Mouse (Mus musculus) ES-Bruce4 (cell line): ENCODE measurements around the gene Myo10. TPM values are rescaled to one million over a fixed set of nuclear protein-coding genes. Genes with fewer than 3 reads are reported as not detected.

Experiments used
- H3K27ac ChIP-seq: 2 replicates; pipeline ENCODE4 v1.5.1; 2012; ENCODE audit warnings: low read length, inconsistent platforms; ENCODE audit not compliant: insufficient read depth
- H3K27me3 ChIP-seq: 2 replicates; pipeline ENCODE4 v1.6.1; 2012; ENCODE audit warnings: mild to moderate bottlenecking, low read length, inconsistent platforms; ENCODE audit not compliant: control insufficient read depth, poor library complexity, insufficient read depth, severe bottlenecking
- H3K36me3 ChIP-seq: 2 replicates; pipeline ENCODE4 v1.6.1; 2012; ENCODE audit warnings: inconsistent platforms, mild to moderate bottlenecking, low read length, moderate library complexity; ENCODE audit not compliant: control insufficient read depth, poor library complexity, insufficient read depth, severe bottlenecking
- H3K4me1 ChIP-seq: one replicate; pipeline ENCODE4 v1.8.1; 2011; ENCODE audit warnings: low read length; ENCODE audit not compliant: control insufficient read depth, insufficient read depth
- H3K4me3 ChIP-seq: 2 replicates; pipeline ENCODE4 v1.5.1; 2011; ENCODE audit warnings: low read depth, mild to moderate bottlenecking, low read length
- H3K9ac ChIP-seq: 2 replicates; pipeline ENCODE4 v1.6.1; 2012; ENCODE audit warnings: low read depth, mild to moderate bottlenecking, inconsistent platforms; ENCODE audit not compliant: poor library complexity, severe bottlenecking
- H3K9me3 ChIP-seq: replicated peaks from 2 replicates; pipeline ENCODE4 v1.6.1; 2012; ENCODE audit warnings: mild to moderate bottlenecking, low read length, inconsistent platforms; ENCODE audit not compliant: control insufficient read depth, poor library complexity, insufficient read depth, severe bottlenecking
- CTCF ChIP-seq: IDR thresholded peaks from one replicate; pipeline ENCODE4 v1.8.1; 2011; ENCODE audit warnings: low read depth, low read length
- EP300 ChIP-seq: IDR thresholded peaks from 2 replicates; pipeline ENCODE4 v1.6.1; 2011; ENCODE audit warnings: low read depth, low read length; ENCODE audit not compliant: insufficient read depth
- POLR2A ChIP-seq: IDR thresholded peaks from one replicate; pipeline ENCODE4 v1.8.1; 2011; ENCODE audit warnings: low read length; ENCODE audit not compliant: insufficient read depth
- polyA plus RNA-seq: library from polyadenylated mRNA; stranded (reverse); fragments of >200 nt; gene quantifications from 2 replicates; pipeline ENCODE4 v1.2.4, GENCODE M21; 2011; ENCODE audit warnings: low read depth; ENCODE audit not compliant: missing spikeins, insufficient read depth, insufficient read length

Myo10 gene
- polyA plus RNA-seq, 1 experiment: 171 TPM

DNA sequence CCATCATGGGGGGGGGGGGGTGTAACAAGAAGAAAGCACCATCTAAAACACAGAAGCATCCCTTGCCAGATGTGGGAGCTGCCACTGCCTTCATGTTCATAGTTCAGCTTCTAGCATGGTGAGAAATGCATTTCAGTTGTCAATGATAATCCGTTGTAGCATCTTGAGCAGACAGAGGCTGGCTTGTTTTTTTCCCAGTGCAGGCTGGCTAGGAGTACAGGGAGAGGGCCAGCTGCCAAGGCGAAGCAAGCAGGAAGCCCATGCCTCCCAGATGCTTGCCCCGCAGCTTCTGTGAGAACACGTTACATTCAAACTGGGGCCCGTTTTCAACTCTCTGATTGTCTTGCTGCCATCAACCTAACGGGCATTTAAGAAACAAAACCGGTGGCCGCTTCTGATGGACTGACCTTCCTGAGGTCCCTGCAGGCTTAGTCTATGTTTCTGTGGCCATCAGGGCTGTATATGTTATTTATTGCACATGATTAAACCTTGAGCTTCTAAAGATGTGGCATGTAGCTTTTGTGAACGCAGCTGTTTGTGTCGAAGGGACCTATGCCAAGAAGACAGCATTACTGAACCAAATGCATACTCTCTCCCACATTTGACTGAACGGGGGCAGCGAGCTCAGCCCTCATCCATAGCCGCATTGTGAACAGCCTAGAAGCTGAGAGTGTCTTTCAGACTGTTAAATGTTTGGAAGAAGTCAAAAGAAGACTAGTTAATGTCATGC is 53.9 kb downstream of the Myo10 start:
- no peak for TF ChIP-seq POLR2A
- H3K27ac ChIP-seq: no peak overlapping the region
- no peaks in the 10 kb centered on the region for H3K9me3 ChIP-seq
- H3K4me3 ChIP-seq: no peak overlapping the region
- no peaks in the 10 kb centered on the region for H3K36me3 ChIP-seq
- H3K9ac ChIP-seq: no peak overlapping the region
- H3K27me3 ChIP-seq: no peaks in the 10 kb centered on the region
- peaks cover 8% of the 10 kb centered on the region for H3K4me1 ChIP-seq

DNA sequence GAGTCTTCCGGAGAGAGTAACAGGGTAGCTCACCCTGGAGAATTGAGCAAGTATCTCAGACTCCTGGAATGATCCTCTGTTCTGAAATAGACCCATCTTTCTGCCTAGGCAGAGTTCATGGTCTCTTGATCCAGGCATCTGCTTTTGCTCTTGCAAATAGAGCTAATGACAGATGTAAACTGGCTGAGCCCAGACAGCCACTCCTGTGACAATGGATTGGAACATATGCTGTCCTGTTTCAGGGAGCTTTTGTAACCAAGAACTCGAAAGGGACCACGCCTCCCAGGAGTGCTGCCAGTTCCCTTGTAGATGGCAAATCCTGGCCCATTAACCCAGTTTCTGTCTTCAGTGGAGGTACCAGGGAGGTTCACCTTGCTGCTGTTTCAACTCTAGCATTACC is 56.8 kb downstream of the Myo10 start:
- no peak overlapping the region for H3K4me3 ChIP-seq

DNA sequence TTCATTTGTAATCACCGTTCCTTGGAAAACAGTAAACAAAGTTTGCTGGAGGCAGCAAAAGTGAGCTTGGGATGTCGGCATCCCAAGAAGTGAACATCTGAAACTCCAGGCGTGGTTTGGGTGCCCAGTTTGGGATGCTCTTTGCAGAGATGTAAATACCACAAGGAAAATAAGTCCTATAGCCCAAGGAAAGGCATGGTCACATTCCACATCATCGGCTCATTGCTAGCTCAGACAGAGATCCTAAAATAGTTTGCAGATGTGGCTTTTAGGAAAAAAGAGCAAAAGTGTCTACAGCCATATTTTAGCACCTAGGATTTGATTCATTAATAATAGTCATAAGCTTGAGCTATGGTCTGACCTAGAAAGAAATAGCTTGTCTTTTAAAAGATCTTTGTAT is 57.3 kb downstream of the Myo10 start:
- TF ChIP-seq EP300 (no peak), POLR2A (no peak), CTCF (no peak)
- Histone ChIP-seq H3K27me3 (no peaks in the 10 kb centered on the region), H3K9me3 (no peaks in the 10 kb centered on the region), H3K4me3 (no peak overlapping the region), H3K36me3 (no peaks in the 10 kb centered on the region), H3K4me1 (peaks cover 4% of the 10 kb centered on the region), H3K27ac (no peak overlapping the region), H3K9ac (no peak overlapping the region)

More for the DNA sequence above, 56.8 kb downstream of the Myo10 start:
- Histone ChIP-seq H3K36me3 (no peaks in the 10 kb centered on the region), H3K9me3 (no peaks in the 10 kb centered on the region), H3K9ac (no peak overlapping the region), H3K27ac (no peak overlapping the region), H3K4me1 (peaks cover 4% of the 10 kb centered on the region), H3K27me3 (no peaks in the 10 kb centered on the region)
- TF ChIP-seq POLR2A: no peak
- no peak for TF ChIP-seq CTCF
- TF ChIP-seq EP300: no peak

DNA sequence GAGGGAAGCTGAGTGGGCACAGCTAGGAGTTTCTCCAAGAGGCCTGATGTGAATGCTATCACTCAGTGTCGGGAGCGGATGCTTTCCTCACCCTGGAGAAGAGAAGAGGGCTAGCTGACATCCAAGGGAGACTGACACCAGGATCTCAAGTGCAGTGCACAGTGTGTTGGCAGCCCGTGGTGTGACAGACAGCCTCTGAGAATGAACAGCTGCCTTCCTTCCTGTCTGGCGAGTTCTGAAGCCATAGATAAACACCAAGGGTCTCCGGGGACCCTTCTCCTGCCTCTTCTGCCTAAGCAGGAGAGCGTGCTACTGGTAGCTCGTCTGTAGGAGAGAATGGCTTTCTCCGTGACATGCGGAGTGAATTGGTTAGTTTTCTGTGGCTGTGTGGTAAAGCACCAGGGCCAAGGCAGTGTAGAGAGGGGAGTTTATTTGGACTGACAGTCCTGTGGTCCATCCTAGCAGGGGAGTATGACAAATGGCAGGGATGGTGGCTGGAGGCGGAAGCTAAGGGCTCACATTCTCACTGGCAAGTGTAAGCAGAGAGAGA is 58.0 kb downstream of the Myo10 start:
- no peak overlapping the region for H3K4me3 ChIP-seq
- peaks cover 4% of the 10 kb centered on the region for H3K4me1 ChIP-seq
- H3K27ac ChIP-seq: no peak overlapping the region
- TF ChIP-seq CTCF (no peak), POLR2A (no peak), EP300 (no peak)
- H3K9me3 ChIP-seq: no peaks in the 10 kb centered on the region
- no peaks in the 10 kb centered on the region for H3K27me3 ChIP-seq
- H3K36me3 ChIP-seq: no peaks in the 10 kb centered on the region
- no peak overlapping the region for H3K9ac ChIP-seq

DNA sequence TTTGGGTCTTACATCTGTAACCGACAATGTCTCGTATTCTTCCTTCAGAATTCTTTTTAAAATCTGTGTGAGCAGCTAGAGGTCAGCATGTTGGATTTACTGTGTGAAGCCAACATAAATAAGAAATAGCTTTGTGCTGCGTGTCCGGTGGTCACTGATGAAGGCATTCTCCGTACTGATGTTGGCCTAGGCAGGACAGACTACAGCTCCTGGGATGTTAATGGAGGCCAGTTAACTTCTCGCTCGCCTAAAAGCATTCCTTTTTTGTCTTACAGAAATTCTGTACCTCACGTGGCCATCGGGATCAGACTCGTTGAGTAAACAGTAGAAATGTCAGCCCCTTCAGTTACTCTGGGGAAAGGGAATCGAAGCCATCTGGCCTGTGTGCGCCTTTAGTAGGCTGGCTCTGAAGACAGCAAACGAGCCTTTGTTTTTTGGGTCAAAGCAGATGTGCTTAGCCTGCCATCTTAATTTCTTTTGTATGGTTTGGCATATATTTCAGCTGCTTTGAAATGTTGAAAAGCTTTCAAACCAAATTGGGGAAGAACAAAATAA is 60.7 kb downstream of the Myo10 start:
- TF ChIP-seq POLR2A (no peak), EP300 (no peak), CTCF (no peak)
- H3K27ac ChIP-seq: 0 out of 2 replicates have a peak overlapping the region, but pooled peaks have one; percentile 31
- H3K9me3 ChIP-seq: no peaks in the 10 kb centered on the region

DNA sequence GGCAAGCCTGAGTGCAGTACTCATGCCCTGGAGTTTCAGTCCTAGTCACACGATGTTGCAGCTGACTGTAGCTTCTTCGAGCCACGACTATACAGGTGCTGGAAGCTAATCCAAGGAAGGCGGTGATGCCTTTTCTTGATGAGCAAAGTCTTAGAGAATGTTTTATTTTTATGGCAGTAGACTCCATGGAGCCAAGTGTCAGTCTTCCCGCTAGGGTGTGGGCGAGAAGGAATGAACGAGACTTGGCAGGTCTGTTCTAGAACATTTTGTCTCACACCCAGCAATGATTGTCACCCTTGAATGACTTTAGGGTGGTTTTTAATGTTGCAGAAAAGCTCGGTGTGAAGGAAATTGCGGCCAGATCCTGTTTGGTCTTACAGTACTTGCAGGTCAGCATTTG is 62.9 kb downstream of the Myo10 start:
- TF ChIP-seq EP300: no peak
- TF ChIP-seq CTCF: no peak
- no peak for TF ChIP-seq POLR2A
- no peaks in the 10 kb centered on the region for H3K4me1 ChIP-seq
- no peaks in the 10 kb centered on the region for H3K36me3 ChIP-seq
- H3K9ac ChIP-seq: no peak overlapping the region
- H3K9me3 ChIP-seq: no peaks in the 10 kb centered on the region
- no peak overlapping the region for H3K4me3 ChIP-seq
- no peak overlapping the region for H3K27ac ChIP-seq
- no peaks in the 10 kb centered on the region for H3K27me3 ChIP-seq

More for the DNA sequence above, 60.7 kb downstream of the Myo10 start:
- Histone ChIP-seq H3K9ac (no peak overlapping the region), H3K36me3 (no peaks in the 10 kb centered on the region), H3K4me3 (no peak overlapping the region), H3K4me1 (no peaks in the 10 kb centered on the region), H3K27me3 (no peaks in the 10 kb centered on the region)
